Mouse (Mus musculus) brain, adult 10 weeks (tissue): ENCODE measurements around the gene Smim27. TPM values are rescaled to one million over a fixed set of nuclear protein-coding genes. Genes with fewer than 3 reads are reported as not detected.

ENCODE experiments used
- polyA plus RNA-seq: library from polyadenylated mRNA; stranded (reverse); fragments of 350-450 nt; fragmentation: Illumina TruSeq; extraction: RNeasy Lipid Tissue Mini Kit (QIAGEN cat#74804); gene quantifications from one replicate; pipeline ENCODE4 v1.2.3, GENCODE M21; 2015; ENCODE audit warnings: low read depth, low replicate concordance

The Smim27 gene
- polyA plus RNA-seq: 3.9 TPM

GRCm38 (mm10) chr4:40269430-40270032 is at the start of gene Smim27, which contains the start of gene Topors:
Smim27 (plus strand) TSS chr4:40269579.
Topors (minus strand) TSS chr4:40269850.

GRCm38 (mm10) chr4:40239409-40240271 is 29.7 kb upstream of the Smim27 start, which contains the start of gene Ddx58:
Ddx58 (minus strand) TSS chr4:40239828.

DNA sequence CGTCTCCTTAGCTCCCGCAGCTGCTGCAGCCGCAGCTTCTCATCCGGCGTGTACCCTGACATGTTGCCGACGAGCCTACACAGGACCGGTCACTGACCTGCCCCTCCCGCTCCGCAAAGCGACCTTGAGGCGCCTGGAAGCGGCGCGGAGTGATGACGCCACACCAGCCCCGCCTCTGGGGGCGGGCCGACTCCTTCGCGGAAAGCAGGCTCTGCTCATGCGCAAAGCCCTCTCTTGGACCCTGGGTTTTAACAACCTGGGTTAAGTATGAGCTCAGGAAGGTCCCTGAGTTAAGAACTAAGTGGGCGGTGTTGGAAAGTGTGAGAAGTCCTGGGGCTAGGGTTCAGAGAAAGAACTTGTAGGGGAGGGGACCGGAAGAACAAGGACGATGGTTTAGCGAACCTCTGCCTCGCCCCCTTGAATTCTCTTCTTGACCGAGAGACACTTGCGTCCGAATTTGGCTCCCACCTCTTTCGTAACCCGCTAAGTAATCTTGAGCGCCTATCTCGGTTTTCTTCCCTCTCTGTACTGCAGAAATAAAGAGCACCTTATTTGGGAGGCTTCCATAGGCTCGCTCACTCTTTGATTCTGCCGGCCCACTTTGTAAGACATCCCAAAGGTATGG is 10.0 kb downstream of the Smim27 start, which contains the start of gene Ndufb6:
Ndufb6 (minus strand) TSS at position 146 of the 625 bp plus-strand sequence.

Other genes starting within 250 kb of the Smim27 start
- gene Aco1, start 126.5 kb upstream of the Smim27 start, polyA plus RNA-seq: 18.1 TPM
- gene Ddx58, start 29.8 kb upstream of the Smim27 start, polyA plus RNA-seq: 3.2 TPM
- gene Topors, start 271 bp downstream of the Smim27 start, polyA plus RNA-seq: 15.5 TPM
- gene Ndufb6, start 9.8 kb downstream of the Smim27 start, polyA plus RNA-seq: 319 TPM
- gene Tmem215, start 202.6 kb downstream of the Smim27 start, polyA plus RNA-seq: 11.4 TPM